Mouse (Mus musculus) E14TG2a.4 (cell line): Measurements from ENCODE around the gene Miip.
"Not testable (repeated sequence)": the region's sequence is repeated elsewhere in the genome, so short reads cannot be mapped to it uniquely, and the experiment has no call there.

Experiments
- H3K27me3 ChIP-seq: 2 replicates; pipeline ENCODE4 v1.6.1; 2014; ENCODE audit warnings: low read length, control low read depth; ENCODE audit not compliant: insufficient read depth
- H3K36me3 ChIP-seq: 2 replicates; pipeline ENCODE4 v1.6.1; 2014; ENCODE audit warnings: low read length, control low read depth; ENCODE audit not compliant: insufficient read depth
- H3K4me1 ChIP-seq: replicated peaks from 2 replicates; pipeline ENCODE4 v1.6.1; 2014; ENCODE audit warnings: low read depth, low read length, control low read depth
- H3K4me3 ChIP-seq: replicated peaks from 2 replicates; pipeline ENCODE4 v1.5.1; 2014; ENCODE audit warnings: mild to moderate bottlenecking, low read length
- H3K9me3 ChIP-seq: 2 replicates; pipeline ENCODE4 v1.6.1; 2014; ENCODE audit warnings: low read length, control low read depth
- CTCF ChIP-seq: conservative IDR thresholded peaks from 2 replicates; pipeline ENCODE4 v1.5.1; 2014; ENCODE audit warnings: low read length
- NANOG ChIP-seq: IDR thresholded peaks from 2 replicates; pipeline ENCODE4 v1.6.1; 2014; ENCODE audit warnings: borderline replicate concordance, low read length, mixed read lengths
- POU5F1 ChIP-seq: IDR thresholded peaks from 2 replicates; pipeline ENCODE4 v1.6.1; 2014; ENCODE audit warnings: low read length, borderline replicate concordance

Gene Miip

DNA sequence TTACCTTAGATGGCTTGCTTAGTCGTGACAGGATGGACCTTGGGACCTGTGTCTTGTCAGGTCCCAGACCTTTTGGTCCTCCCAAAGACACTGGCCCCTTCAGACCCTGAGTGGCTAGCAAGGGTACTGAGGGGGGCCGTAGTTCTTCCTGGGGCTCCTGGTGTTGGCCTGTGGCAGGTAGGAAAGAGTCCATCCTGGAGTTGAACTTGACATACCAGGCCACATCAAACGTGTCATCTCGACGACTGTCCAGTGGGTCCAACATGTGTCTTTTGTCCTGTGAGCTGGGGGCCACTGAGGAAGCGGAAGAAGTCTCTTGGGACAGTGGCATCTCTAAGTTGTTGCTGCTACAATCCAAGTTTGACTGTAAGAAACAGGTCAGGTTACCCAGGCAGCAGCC, 3.0 kb downstream of the Miip start:
- H3K27me3 ChIP-seq = no peaks in the 10 kb centered on the region
- peaks cover 30% of the 10 kb centered on the region for H3K9me3 ChIP-seq
- no peaks in the 10 kb centered on the region for H3K4me1 ChIP-seq
- no peak overlapping the region for H3K4me3 ChIP-seq
- peaks cover 11% of the 10 kb centered on the region; the same call in 1 of the 2 replicates for H3K36me3 ChIP-seq
- TF ChIP-seq NANOG (no peak), POU5F1 (no peak), CTCF (no peak)

DNA sequence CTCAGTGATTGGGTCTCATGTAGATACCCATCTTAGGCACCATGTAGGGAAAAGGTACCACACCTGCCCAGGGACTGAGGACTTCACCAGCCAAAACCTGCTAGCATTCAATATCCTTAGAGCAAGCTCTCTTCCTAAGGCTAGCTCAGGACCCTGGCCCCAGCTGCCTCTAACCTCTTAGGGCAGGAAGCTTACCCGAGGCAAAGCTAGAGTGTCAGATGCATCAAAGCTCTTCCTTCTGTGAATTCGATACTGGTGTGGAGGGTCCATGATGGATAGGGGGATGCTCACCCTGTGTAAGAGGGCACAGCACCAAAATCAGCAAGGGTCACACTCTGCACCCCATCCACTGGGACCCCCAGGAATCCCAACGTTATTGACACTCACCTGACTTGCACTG, 6.6 kb downstream of the Miip start:
- TF ChIP-seq CTCF (no peak), POU5F1 (no peak), NANOG (no peak)
- Histone ChIP-seq H3K4me1 (no peaks in the 10 kb centered on the region), H3K36me3 (peaks cover 11% of the 10 kb centered on the region; the same call in 1 of the 2 replicates), H3K27me3 (no peaks in the 10 kb centered on the region), H3K4me3 (no peak overlapping the region), H3K9me3 (no peaks in the 10 kb centered on the region; the same call in 1 of the 2 replicates)

- Histone ChIP-seq H3K4me1 (peaks cover 14% of the 10 kb centered on the region), H3K9me3 (peaks cover 8% of the 10 kb centered on the region), H3K27me3 (peaks cover 12% of the 10 kb centered on the region), H3K4me3 (no peak overlapping the region), H3K36me3 (no peaks in the 10 kb centered on the region)
- TF ChIP-seq CTCF = no peak
- TF ChIP-seq NANOG = no peak
- no peak for TF ChIP-seq POU5F1
Observed at GRCm38 (mm10) chr4:147850776-147851175, 17.8 kb downstream of the Miip start.

DNA sequence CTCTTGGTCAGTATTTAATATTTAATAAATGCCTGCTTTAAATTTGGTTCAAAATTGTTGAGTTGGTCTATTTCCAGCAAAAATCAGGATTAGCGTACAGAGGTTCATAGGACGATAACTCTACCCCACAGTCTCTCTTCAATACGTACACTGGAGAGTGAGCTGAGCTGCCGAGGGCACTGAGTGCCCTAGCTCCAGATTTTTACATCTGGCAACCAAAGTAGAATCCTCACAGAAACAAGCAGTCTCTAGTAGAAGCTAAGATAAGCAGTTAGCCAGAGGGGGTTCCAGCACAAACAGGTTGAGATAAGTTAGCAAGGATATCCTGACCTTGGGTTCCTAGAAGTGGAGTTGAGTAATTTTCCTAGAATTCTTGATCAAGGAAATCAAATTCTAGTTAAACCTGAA, 20.0 kb downstream of the Miip start:
- Histone ChIP-seq H3K27me3 (peaks cover 12% of the 10 kb centered on the region), H3K4me3 (peak overlapping the region; percentile 93), H3K9me3 (peaks cover 4% of the 10 kb centered on the region; the same call in 1 of the 2 replicates), H3K4me1 (peaks cover 14% of the 10 kb centered on the region), H3K36me3 (no peaks in the 10 kb centered on the region; the same call in 1 of the 2 replicates)
- no peak for TF ChIP-seq NANOG

DNA sequence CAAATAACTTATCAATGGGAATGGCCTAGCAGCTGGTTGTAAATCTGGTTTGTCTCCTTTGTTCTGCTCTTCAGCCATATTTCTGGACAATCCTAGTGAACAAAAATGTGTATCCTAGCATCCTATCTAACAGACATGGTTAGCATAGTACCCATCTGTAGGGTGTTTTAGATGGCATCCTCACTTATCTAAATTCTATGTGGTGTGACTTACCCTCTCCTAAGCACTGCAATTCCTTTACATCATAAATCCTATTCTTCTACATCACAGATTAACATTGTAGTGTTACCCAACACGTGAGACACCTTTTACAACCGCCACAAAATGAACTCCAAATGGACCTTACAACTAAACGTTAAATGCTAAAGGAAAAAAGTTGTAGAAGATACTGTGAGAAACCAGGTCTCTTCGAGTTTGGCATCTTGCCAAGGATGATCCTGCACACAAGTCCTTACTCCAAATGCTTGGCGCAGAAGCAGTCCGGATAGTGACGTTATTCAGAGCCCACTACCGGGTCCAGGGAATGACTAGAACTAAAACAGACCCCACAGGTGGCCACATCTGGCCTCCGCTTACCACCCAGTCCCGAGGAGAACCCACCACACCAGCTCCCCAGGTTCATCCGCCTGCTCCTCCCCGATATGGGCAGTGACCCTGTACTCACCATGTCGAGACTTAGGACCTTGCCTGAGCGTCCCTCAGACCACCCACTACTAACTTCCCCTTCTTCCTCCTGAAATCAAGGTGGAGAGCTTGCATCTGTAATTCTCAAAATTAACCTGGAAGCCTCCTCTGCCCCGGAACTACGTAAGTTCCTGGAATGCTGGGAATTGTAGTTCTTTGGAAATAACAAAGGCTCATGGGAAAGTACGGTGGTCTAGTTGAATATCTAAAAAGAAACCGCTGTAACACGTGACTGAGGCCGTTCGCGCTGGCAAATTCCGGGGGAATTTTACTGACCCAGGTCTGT, 20.7 kb downstream of the Miip start, which contains the start of gene Zfp933:
TSS of gene Zfp933 (minus strand) at position 753 of the 970 bp plus-strand sequence.
- Histone ChIP-seq H3K36me3 (no peaks in the 10 kb centered on the region; the same call in 1 of the 2 replicates), H3K27me3 (peaks cover 12% of the 10 kb centered on the region), H3K4me3 (peak within 1 kb of the TSS; percentile 93), H3K9me3 (peaks cover 4% of the 10 kb centered on the region; the same call in 1 of the 2 replicates), H3K4me1 (peaks cover 15% of the 10 kb centered on the region)
- TF ChIP-seq CTCF (no peak), NANOG (no peak)

DNA sequence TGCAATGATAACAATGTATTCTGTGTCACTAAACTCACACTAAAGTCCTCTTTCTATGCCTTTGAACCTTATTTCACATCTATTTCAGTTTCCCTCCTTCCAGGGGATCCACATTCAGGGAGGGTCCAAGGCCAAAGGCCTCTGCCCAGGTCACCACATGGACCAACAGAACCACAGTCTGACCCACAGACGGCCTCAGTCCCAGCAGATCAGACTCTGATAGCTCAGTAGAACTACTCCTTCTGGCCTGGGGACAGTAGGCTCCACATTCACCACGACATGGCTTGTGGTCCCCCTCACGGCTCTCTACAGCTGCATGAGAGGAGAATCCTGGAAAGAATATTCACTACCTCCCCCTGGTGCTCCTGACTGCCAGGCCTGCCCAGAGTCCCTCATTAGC, 25.7 kb downstream of the Miip start:
- Histone ChIP-seq H3K4me1 (peaks cover 11% of the 10 kb centered on the region), H3K4me3 (no peak overlapping the region), H3K27me3 (no peaks in the 10 kb centered on the region), H3K9me3 (no peaks in the 10 kb centered on the region), H3K36me3 (no peaks in the 10 kb centered on the region; the same call in 1 of the 2 replicates)
- TF ChIP-seq CTCF (no peak), POU5F1 (no peak), NANOG (no peak)

GRCm38 (mm10) chr4:147839282-147839681, 29.3 kb downstream of the Miip start:
- H3K36me3 ChIP-seq, H3K4me3 ChIP-seq, H3K4me1 ChIP-seq, H3K27me3 ChIP-seq, H3K9me3 ChIP-seq: not testable (repeated sequence)

- Histone ChIP-seq H3K9me3 (peaks cover 22% of the 10 kb centered on the region), H3K4me3 (no peak overlapping the region), H3K4me1 (0 out of 2 replicates have a peak, but pooled peaks cover 4% of the 10 kb centered on the region), H3K27me3 (no peaks in the 10 kb centered on the region), H3K36me3 (peaks cover 25% of the 10 kb centered on the region)
- TF ChIP-seq NANOG (peak; percentile 74; the same call in 1 of the 2 replicates), POU5F1 (no peak)
Observed at GRCm38 (mm10) chr4:147824389-147824788, 44.2 kb downstream of the Miip start.

- not testable (repeated sequence) for H3K4me1 ChIP-seq, H3K4me3 ChIP-seq, H3K27me3 ChIP-seq
- Histone ChIP-seq H3K36me3 (peaks cover 17% of the 10 kb centered on the region; the same call in 1 of the 2 replicates), H3K9me3 (peaks cover 36% of the 10 kb centered on the region)
Observed at GRCm38 (mm10) chr4:147821414-147821813, 47.2 kb downstream of the Miip start.

DNA sequence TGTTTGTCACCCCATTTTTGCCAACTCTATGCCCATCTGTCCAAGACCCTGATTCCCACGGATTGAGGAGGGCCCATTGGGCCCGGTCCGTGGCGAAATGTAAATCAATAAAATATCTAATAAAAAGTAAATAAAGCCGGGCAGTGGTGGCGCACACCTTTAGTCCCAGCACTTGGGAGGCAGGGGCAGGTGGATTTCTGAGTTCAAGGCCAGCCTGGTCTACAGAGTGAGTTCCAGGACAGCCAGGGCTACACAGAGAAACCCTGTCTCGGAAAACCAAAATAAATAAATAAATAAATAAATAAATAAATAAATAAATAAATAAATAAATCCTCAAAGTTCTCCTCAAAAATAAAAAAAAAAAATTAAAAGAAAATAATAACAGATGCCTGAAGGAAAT, 49.0 kb downstream of the Miip start:
- H3K36me3 ChIP-seq, H3K27me3 ChIP-seq, H3K4me3 ChIP-seq, H3K4me1 ChIP-seq: not testable (repeated sequence)
- peaks cover 38% of the 10 kb centered on the region for H3K9me3 ChIP-seq
